Mouse (Mus musculus): Measurements from ENCODE around the gene Wnt9b.

DNA sequence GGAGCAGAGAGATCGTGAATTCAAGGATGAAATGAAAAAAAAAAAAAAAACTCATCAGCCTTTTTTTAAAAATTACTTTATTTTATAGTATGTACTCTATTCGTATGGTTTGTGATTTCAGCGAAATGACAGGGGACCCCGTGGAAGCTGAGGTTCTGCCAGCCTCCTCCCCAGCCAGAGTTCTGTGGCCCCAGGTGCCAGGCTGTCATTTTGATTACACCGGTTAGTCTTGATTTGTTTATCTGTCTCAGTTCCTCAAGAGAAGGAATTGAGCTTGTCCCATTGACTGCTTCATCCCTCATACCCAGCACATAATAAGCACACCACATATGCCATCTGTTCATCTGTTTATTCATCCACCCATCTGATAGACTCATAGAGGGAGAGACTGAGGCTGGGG is 30.2 kb downstream of the Wnt9b start:
- TF ChIP-seq CTCF (IDR thresholded peaks at IDR 0.05; ENCODE audit: low read depth, low read length) (no peak), POLR2A (IDR thresholded peaks at IDR 0.05; ENCODE audit: extremely low read depth, insufficient read depth, low read length) (no peak)
